8 mouse cellular contexts compared by ENCODE assay signal in genomic region chr7:128297617-128298480, GRCm38 (mm10). TPM values are rescaled to one million over a fixed set of nuclear protein-coding genes. Genes with fewer than 3 reads are reported as not detected.
DNase-seq lines count a peak whose midpoint lies in the region; ATAC-seq and TF ChIP-seq lines count a peak whose summit lies in the region.

Gene BC017158, minus strand, starts transcription at chr7:128298170.

- CTCF ChIA-PET in Patski (lab: Charles Lee) = interaction anchor here (1.0 to 1.6 kb wide), 4 partner anchors 10 to 47 kb away, joined by 3 to 5 read pairs (median 4); no protein-coding TSS in a partner anchor

- WGBS in hindbrain, embryonic 15.5 days = 2% methylated on average over 45 of the region's 47 CpGs

- H3K27me3 ChIP-seq in Patski = no peaks in the 10 kb centered on the region
- H3K27me3 ChIP-seq in hindbrain, embryonic 15.5 days = no peaks in the 10 kb centered on the region

- peak; percentile 81 for ATAC-seq in Patski
- peak; percentile 68 for ATAC-seq in hindbrain, embryonic 15.5 days (ENCODE audit: low FRiP score, low read depth)

- H3K4me3 ChIP-seq in hindbrain, embryonic 15.5 days = peak within 1 kb of the TSS; percentile 97

- no peak for DNase-seq in Patski (ENCODE audit: low read depth, low spot score)
- peak; percentile 66 to 75 for DNase-seq in cerebellum, postnatal 14 days
- DNase-seq in gastrocnemius, adult 18-20 months (ENCODE audit: low spot score) = peak; percentile 76
- DNase-seq in left cerebral cortex, adult 11 months (ENCODE audit: low spot score) = peak; percentile 64
- DNase-seq in lung, postnatal 36 days = peak; percentile 88
- DNase-seq in retina, embryonic 14.5 days (ENCODE audit: low spot score) = peak; percentile 81
- DNase-seq in thymus, postnatal 36 days = peak; percentile 67 to 69

- H3K27ac ChIP-seq in hindbrain, embryonic 15.5 days (replicated peaks) = peak within 1 kb of the TSS; percentile 80

- peaks cover 25% of the 10 kb centered on the region for H3K4me1 ChIP-seq in hindbrain, embryonic 15.5 days (replicated peaks)

- H3K9ac ChIP-seq in hindbrain, embryonic 15.5 days = peak within 1 kb of the TSS; percentile 78

- POLR2A ChIA-PET in Patski (lab: Charles Lee) = interaction anchor here (0.6 to 2.0 kb wide), 3 partner anchors 9 to 402 kb away, joined by 3 to 8 read pairs (median 4); no protein-coding TSS in a partner anchor

- in situ Hi-C loops in Patski (cut with MboI; ENCODE audit: low pct_unique_long_range_greater_than_20kb) = loop anchor here (10.0 kb wide), 1 partner anchor 397 kb away; no protein-coding TSS in a partner anchor

- no peak for TF ChIP-seq CTCF in Patski (IDR thresholded peaks at IDR 0.05)

- H3K4me2 ChIP-seq in hindbrain, embryonic 15.5 days = peak within 1 kb of the TSS; percentile 93

- 0 out of 2 replicates have a peak, but pooled peaks cover 5% of the 10 kb centered on the region for H3K36me3 ChIP-seq in hindbrain, embryonic 15.5 days

- no peaks in the 10 kb centered on the region for H3K9me3 ChIP-seq in hindbrain, embryonic 15.5 days

RNA-seq across cellular contexts. Expression of gene BC017158, which starts in this region (rescaled TPM):
- polyA plus RNA-seq in Patski (2021) = 25.3 TPM
- total RNA-seq in gastrocnemius, adult 18-20 months (2021) = 1 to 10 TPM; 2.2 to 2.7 TPM
- 23.4 and 27.6 TPM in 2 replicates for polyA plus RNA-seq in hindbrain, embryonic 15.5 days (2015; fragmentation: Nextera tagmentation; extraction: Ambion mirVana)
